ENCODE assay signal across 15 mouse cellular contexts in the genomic region with DNA sequence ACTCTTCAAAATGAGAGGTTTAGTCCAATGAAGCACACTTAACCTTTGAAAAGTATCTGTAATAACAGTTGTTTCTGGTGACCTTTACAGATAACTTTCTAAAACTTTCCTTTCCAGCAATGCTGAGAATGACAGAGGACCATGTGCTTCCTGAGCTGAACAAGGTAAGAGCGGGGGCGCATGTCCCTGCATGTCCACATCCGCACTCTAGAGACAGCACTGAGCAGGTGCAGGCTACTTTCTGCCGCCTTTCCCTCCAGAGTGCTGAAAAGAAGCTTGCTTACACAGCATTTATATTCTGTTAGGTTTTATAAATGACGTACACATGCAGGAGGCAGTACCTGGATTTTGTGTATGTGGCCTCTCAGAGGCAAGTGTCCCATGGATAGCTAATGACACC. TPM values are rescaled to one million over a fixed set of nuclear protein-coding genes. Genes with fewer than 3 reads are reported as not detected.
DNase-seq lines count a peak whose midpoint lies in the region; ATAC-seq and TF ChIP-seq lines count a peak whose summit lies in the region.
"Had no signal": no experiment of that assay in that cellular context is flagged by ENCODE, and none has a peak within 500 bp of the region (broad histone marks: within the 10 kb centered on the region; RNA-seq: fewer than 3 reads in every experiment).

No protein-coding gene starts in this region.

- 92% methylated on average over 5 of the region's 5 CpGs for WGBS in midbrain, postnatal 0 days
- WGBS in midbrain, embryonic 13.5 days, result 93% methylated on average over 5 of the region's 5 CpGs

- H3K9me3 ChIP-seq in midbrain, postnatal 0 days (ENCODE audit: low read length), result no peaks in the 10 kb centered on the region
- H3K9me3 ChIP-seq in midbrain, embryonic 13.5 days, result no peaks in the 10 kb centered on the region
- H3K9me3 ChIP-seq: megakaryocyte, embryonic 14.5 days; neural tube, embryonic 12.5 days had no signal

- no peak for ATAC-seq in midbrain, postnatal 0 days (ENCODE audit: low FRiP score)
- ATAC-seq in midbrain, embryonic 13.5 days, result no peak
- ATAC-seq: forebrain, embryonic 14.5 days; Patski had no signal

- no peak overlapping the region for H3K4me3 ChIP-seq in midbrain, postnatal 0 days (ENCODE audit: low read depth, low read length)
- H3K4me3 ChIP-seq in midbrain, embryonic 13.5 days (replicated peaks), result no peak overlapping the region
- H3K4me3 ChIP-seq: megakaryocyte, embryonic 14.5 days; neural tube, embryonic 12.5 days had no signal

- no peak overlapping the region for H3K4me2 ChIP-seq in midbrain, postnatal 0 days (ENCODE audit: low read depth, low read length, poor library complexity, severe bottlenecking)
- no peak overlapping the region for H3K4me2 ChIP-seq in midbrain, embryonic 13.5 days (replicated peaks)
- H3K4me2 ChIP-seq: liver, embryonic 11.5 days; neural tube, embryonic 12.5 days had no signal

- no peaks in the 10 kb centered on the region for H3K27me3 ChIP-seq in midbrain, postnatal 0 days (ENCODE audit: insufficient read depth, low read length)
- no peaks in the 10 kb centered on the region for H3K27me3 ChIP-seq in midbrain, embryonic 13.5 days
- H3K27me3 ChIP-seq: megakaryocyte, embryonic 14.5 days; neural tube, embryonic 12.5 days; Patski had no signal

- H3K4me1 ChIP-seq in midbrain, postnatal 0 days (ENCODE audit: insufficient read depth, low read length), result no peaks in the 10 kb centered on the region
- H3K4me1 ChIP-seq in midbrain, embryonic 13.5 days (replicated peaks), result no peaks in the 10 kb centered on the region
- H3K4me1 ChIP-seq: megakaryocyte, embryonic 14.5 days; neural tube, embryonic 12.5 days had no signal

- H3K36me3 ChIP-seq in midbrain, postnatal 0 days (ENCODE audit: insufficient read depth, low read length), result peaks cover 49% of the 10 kb centered on the region
- peaks cover 75% of the 10 kb centered on the region for H3K36me3 ChIP-seq in midbrain, embryonic 13.5 days

- no peak overlapping the region for H3K9ac ChIP-seq in midbrain, postnatal 0 days (replicated peaks; ENCODE audit: low read length, poor library complexity, severe bottlenecking)
- H3K9ac ChIP-seq in midbrain, embryonic 13.5 days (replicated peaks), result no peak overlapping the region
- H3K9ac ChIP-seq: neural tube, embryonic 12.5 days had no signal

- no peak overlapping the region for H3K27ac ChIP-seq in midbrain, postnatal 0 days (ENCODE audit: low read depth, low read length)
- no peak overlapping the region for H3K27ac ChIP-seq in midbrain, embryonic 13.5 days
- H3K27ac ChIP-seq: neural tube, embryonic 12.5 days had no signal

- peak; percentile 67 for DNase-seq in heart, adult 11 months
- DNase-seq in heart, adult 18-20 months, result no peak
- DNase-seq in midbrain, postnatal 0 days (ENCODE audit: low spot score), result no peak
- peak; percentile 81 for DNase-seq in ZHBTc4 (ENCODE audit: low read depth, low spot score)
- DNase-seq in spleen, adult 12 weeks (ENCODE audit: low spot score), result no peak
- DNase-seq in right cerebral cortex, postnatal 10 days (ENCODE audit: low spot score in 2 of 2), result no peak
- DNase-seq: cerebellum, adult 9-11 months; heart, postnatal 4 days; right cerebral cortex, postnatal 25 days had no signal

- 0 out of 2 replicates have a peak, but pooled peaks have one; percentile 23 for TF ChIP-seq CTCF in midbrain, postnatal 0 days (IDR thresholded peaks at IDR 0.05)

RNA-seq across cellular contexts. Expression of a gene that starts 21.9 kb away (rescaled TPM):
- total RNA-seq in heart, adult 18-20 months (2021), result 10 to 100 TPM; 28.8 to 31.5 TPM
- total RNA-seq in midbrain, postnatal 0 days (2014; rRNA removed), result 66.4 and 71.1 TPM in 2 replicates
- polyA plus RNA-seq in midbrain, postnatal 0 days (2015; fragmentation: Nextera tagmentation; extraction: Ambion mirVana), result 72.3 and 74.4 TPM in 2 replicates
- polyA plus RNA-seq in midbrain, embryonic 13.5 days (2015; fragmentation: Nextera tagmentation; extraction: Ambion mirVana), result 116 and 131 TPM in 2 replicates

Comparison
In these comparisons a context has a peak if more than half of its experiments do, and no peak if none do; other contexts are left out.
1. DNase-seq: peak in heart, adult 11 months (single experiment) and ZHBTc4 (single experiment); none in heart, adult 18-20 months (0 of 2), midbrain, postnatal 0 days (single experiment), spleen, adult 12 weeks (single experiment) and right cerebral cortex, postnatal 10 days (0 of 2).